Mouse (Mus musculus) ES-Bruce4 (cell line): ENCODE data around the gene Dusp27. TPM values are rescaled to one million over a fixed set of nuclear protein-coding genes. Genes with fewer than 3 reads are reported as not detected.

Experiments used
- H3K27ac ChIP-seq: 2 replicates; pipeline ENCODE4 v1.5.1; 2012; ENCODE audit warnings: low read length, inconsistent platforms; ENCODE audit not compliant: insufficient read depth
- H3K27me3 ChIP-seq: 2 replicates; pipeline ENCODE4 v1.6.1; 2012; ENCODE audit warnings: mild to moderate bottlenecking, low read length, inconsistent platforms; ENCODE audit not compliant: control insufficient read depth, poor library complexity, insufficient read depth, severe bottlenecking
- H3K36me3 ChIP-seq: 2 replicates; pipeline ENCODE4 v1.6.1; 2012; ENCODE audit warnings: inconsistent platforms, mild to moderate bottlenecking, low read length, moderate library complexity; ENCODE audit not compliant: control insufficient read depth, poor library complexity, insufficient read depth, severe bottlenecking
- H3K4me1 ChIP-seq: one replicate; pipeline ENCODE4 v1.8.1; 2011; ENCODE audit warnings: low read length; ENCODE audit not compliant: control insufficient read depth, insufficient read depth
- H3K4me3 ChIP-seq: 2 replicates; pipeline ENCODE4 v1.5.1; 2011; ENCODE audit warnings: low read depth, mild to moderate bottlenecking, low read length
- H3K9ac ChIP-seq: 2 replicates; pipeline ENCODE4 v1.6.1; 2012; ENCODE audit warnings: low read depth, mild to moderate bottlenecking, inconsistent platforms; ENCODE audit not compliant: poor library complexity, severe bottlenecking
- H3K9me3 ChIP-seq: replicated peaks from 2 replicates; pipeline ENCODE4 v1.6.1; 2012; ENCODE audit warnings: mild to moderate bottlenecking, low read length, inconsistent platforms; ENCODE audit not compliant: control insufficient read depth, poor library complexity, insufficient read depth, severe bottlenecking
- CTCF ChIP-seq: IDR thresholded peaks from one replicate; pipeline ENCODE4 v1.8.1; 2011; ENCODE audit warnings: low read depth, low read length
- EP300 ChIP-seq: IDR thresholded peaks from 2 replicates; pipeline ENCODE4 v1.6.1; 2011; ENCODE audit warnings: low read depth, low read length; ENCODE audit not compliant: insufficient read depth
- POLR2A ChIP-seq: IDR thresholded peaks from one replicate; pipeline ENCODE4 v1.8.1; 2011; ENCODE audit warnings: low read length; ENCODE audit not compliant: insufficient read depth
- polyA plus RNA-seq: library from polyadenylated mRNA; stranded (reverse); fragments of >200 nt; gene quantifications from 2 replicates; pipeline ENCODE4 v1.2.4, GENCODE M21; 2011; ENCODE audit warnings: low read depth; ENCODE audit not compliant: missing spikeins, insufficient read depth, insufficient read length

Dusp27 gene
- polyA plus RNA-seq, 1 experiment: 3.9 TPM

- H3K9ac ChIP-seq: no peak overlapping the region
- TF ChIP-seq EP300 (peak; percentile 22; the same call in 1 of the 2 replicates), CTCF (no peak), POLR2A (no peak)
These were observed 12.0 kb upstream of the Dusp27 start for GRCm38 (mm10) chr1:166139620-166140184.

GRCm38 (mm10) chr1:166139113-166139512 lies 11.4 kb upstream of the Dusp27 start:
- Histone ChIP-seq H3K36me3 (peaks cover 7% of the 10 kb centered on the region), H3K27ac (0 out of 2 replicates have a peak overlapping the region, but pooled peaks have one; percentile 47), H3K27me3 (no peaks in the 10 kb centered on the region), H3K9me3 (peaks cover 8% of the 10 kb centered on the region), H3K4me1 (peaks cover 14% of the 10 kb centered on the region), H3K4me3 (no peak overlapping the region), H3K9ac (no peak overlapping the region)
- TF ChIP-seq EP300 (no peak), POLR2A (no peak), CTCF (no peak)

More at GRCm38 (mm10) chr1:166139620-166140184, 12.0 kb upstream of the Dusp27 start:
- Histone ChIP-seq H3K9me3 (peaks cover 14% of the 10 kb centered on the region), H3K4me1 (peaks cover 14% of the 10 kb centered on the region), H3K27me3 (no peaks in the 10 kb centered on the region), H3K36me3 (peaks cover 13% of the 10 kb centered on the region), H3K27ac (peak overlapping the region; percentile 49), H3K4me3 (no peak overlapping the region)

GRCm38 (mm10) chr1:166138136-166138535 lies 10.4 kb upstream of the Dusp27 start:
- peak overlapping the region; percentile 47 for H3K27ac ChIP-seq
- no peak for TF ChIP-seq CTCF
- TF ChIP-seq EP300: no peak

GRCm38 (mm10) chr1:166137244-166137938 lies 9.7 kb upstream of the Dusp27 start:
- Histone ChIP-seq H3K9ac (peak overlapping the region; percentile 33), H3K27me3 (no peaks in the 10 kb centered on the region), H3K4me1 (peaks cover 16% of the 10 kb centered on the region), H3K36me3 (no peaks in the 10 kb centered on the region), H3K27ac (peak overlapping the region; percentile 47), H3K4me3 (peak overlapping the region; percentile 13; the same call in 1 of the 2 replicates), H3K9me3 (no peaks in the 10 kb centered on the region)
- TF ChIP-seq CTCF (no peak), EP300 (no peak), POLR2A (no peak)

More at GRCm38 (mm10) chr1:166138136-166138535, 10.4 kb upstream of the Dusp27 start:
- Histone ChIP-seq H3K4me3 (peak overlapping the region; percentile 3; the same call in 1 of the 2 replicates), H3K36me3 (no peaks in the 10 kb centered on the region), H3K9ac (peak overlapping the region; percentile 33), H3K4me1 (peaks cover 14% of the 10 kb centered on the region), H3K27me3 (no peaks in the 10 kb centered on the region), H3K9me3 (no peaks in the 10 kb centered on the region)

- TF ChIP-seq POLR2A: no peak
- TF ChIP-seq EP300: 0 out of 2 replicates have a peak, but pooled peaks have one; percentile 46
- H3K9me3 ChIP-seq: no peaks in the 10 kb centered on the region
These were observed 7.5 kb upstream of the Dusp27 start for GRCm38 (mm10) chr1:166135091-166135740.

GRCm38 (mm10) chr1:166132367-166132766 lies 4.6 kb upstream of the Dusp27 start:
- H3K9ac ChIP-seq: peak overlapping the region; percentile 30
- peak overlapping the region; percentile 58 for H3K27ac ChIP-seq
- peaks cover 4% of the 10 kb centered on the region for H3K9me3 ChIP-seq
- peaks cover 5% of the 10 kb centered on the region for H3K4me1 ChIP-seq
- H3K36me3 ChIP-seq: no peaks in the 10 kb centered on the region
- no peak overlapping the region; the same call in 1 of the 2 replicates for H3K4me3 ChIP-seq
- no peaks in the 10 kb centered on the region for H3K27me3 ChIP-seq
- no peak for TF ChIP-seq EP300
- no peak for TF ChIP-seq CTCF
- TF ChIP-seq POLR2A: no peak

More at GRCm38 (mm10) chr1:166135091-166135740, 7.5 kb upstream of the Dusp27 start:
- Histone ChIP-seq H3K9ac (peak overlapping the region; percentile 33), H3K4me3 (peak overlapping the region; percentile 34; the same call in 1 of the 2 replicates), H3K27ac (peak overlapping the region; percentile 92), H3K27me3 (no peaks in the 10 kb centered on the region), H3K4me1 (peaks cover 16% of the 10 kb centered on the region), H3K36me3 (no peaks in the 10 kb centered on the region)
